Mouse (Mus musculus): ENCODE measurements around the gene Mier1.

Gene Mier1

DNA sequence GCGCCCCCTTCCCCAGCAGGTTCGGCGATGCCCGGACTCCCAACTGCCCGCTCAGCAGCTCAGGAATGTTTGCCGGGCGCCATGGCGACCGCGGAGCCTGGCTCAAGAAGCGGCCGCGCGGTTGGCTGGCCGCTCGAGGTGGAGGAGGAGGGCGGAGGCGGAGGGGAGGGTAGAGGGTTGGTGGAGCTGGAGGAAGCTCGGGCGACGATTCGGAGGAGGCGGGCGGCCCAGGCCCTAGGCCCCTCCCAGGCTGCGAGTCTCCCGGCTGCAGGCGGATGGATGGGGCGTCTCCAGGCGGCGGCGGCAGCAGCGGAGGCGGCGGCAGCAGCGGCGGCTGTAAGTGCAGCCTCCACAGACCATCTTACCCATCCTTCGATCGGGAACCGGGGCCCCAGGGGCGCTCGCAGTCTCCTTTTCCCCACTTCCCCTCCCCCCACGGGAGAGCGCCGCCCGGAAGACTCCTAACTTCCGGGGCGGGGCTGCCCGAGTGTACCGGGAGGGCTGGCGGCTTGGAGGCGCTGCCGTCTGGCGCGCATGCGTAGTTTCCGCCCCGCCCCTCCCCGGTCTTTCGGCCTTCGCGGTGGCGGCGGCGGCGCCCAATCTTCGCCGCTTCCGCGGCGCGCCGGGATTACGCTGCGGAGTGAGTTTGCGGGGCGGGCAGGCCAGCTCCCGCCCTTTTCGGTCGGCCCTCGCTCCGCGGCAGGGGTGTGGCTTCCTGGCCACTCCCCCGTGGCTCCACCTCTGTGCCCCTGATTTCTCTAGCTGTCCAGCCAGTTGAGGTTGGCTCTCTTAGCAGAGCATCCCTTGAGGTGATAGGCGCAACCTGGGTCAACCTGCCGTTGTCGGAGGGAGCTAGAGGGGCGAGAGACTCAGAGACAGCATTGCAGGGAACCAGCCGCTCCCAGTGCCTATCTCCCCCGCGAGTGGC, at the start of gene Mier1, which contains the start of gene Wdr78:
TSS of gene Mier1 (plus strand) at position 207 of the 928 bp plus-strand sequence.
TSS of gene Wdr78 (minus strand) at position 372 of the 928 bp plus-strand sequence.
- WGBS: under 1% methylated on average over 86 of the region's 90 CpGs

DNA sequence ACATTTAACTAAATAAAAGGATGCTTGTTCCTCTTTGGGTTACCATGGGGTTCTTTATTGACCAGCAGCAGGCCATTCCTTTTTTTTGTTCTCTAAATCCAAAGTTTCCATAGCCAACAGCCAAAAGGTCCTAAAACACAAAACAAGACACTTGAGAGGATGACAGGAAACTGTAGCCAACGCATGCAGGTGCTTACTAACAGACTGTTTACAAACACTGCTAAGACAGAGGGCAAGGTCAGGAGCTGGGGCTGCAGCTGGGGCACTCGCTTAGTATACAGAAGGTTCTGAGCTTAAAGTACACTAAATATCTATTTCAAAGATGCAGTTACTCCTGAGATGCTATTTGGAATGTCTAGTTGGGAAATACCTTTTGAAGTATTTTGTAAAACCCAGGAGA, 49.8 kb upstream of the Mier1 start:
- 77% methylated on average over 2 of the region's 2 CpGs for WGBS

DNA sequence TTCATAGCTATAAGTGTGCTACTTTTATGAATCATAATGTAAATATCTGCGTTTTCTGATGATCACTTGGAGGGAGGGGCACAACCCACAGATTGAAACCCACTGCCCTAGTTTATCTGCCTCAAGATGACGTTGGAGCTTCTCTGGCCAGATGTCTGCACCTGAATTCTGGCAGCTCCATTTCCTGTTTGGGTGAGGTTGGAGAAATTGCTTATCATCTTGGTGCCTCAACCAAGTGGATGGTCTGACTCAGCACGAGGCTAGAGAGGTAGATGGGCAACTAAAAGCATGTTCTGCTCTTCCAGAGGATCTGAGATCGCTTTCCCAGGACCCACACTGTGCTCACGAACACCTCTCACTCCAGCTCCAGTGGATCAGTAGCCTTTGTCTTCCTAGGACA, 49.2 kb upstream of the Mier1 start:
- WGBS: 88% methylated on average over 5 of the region's 5 CpGs

DNA sequence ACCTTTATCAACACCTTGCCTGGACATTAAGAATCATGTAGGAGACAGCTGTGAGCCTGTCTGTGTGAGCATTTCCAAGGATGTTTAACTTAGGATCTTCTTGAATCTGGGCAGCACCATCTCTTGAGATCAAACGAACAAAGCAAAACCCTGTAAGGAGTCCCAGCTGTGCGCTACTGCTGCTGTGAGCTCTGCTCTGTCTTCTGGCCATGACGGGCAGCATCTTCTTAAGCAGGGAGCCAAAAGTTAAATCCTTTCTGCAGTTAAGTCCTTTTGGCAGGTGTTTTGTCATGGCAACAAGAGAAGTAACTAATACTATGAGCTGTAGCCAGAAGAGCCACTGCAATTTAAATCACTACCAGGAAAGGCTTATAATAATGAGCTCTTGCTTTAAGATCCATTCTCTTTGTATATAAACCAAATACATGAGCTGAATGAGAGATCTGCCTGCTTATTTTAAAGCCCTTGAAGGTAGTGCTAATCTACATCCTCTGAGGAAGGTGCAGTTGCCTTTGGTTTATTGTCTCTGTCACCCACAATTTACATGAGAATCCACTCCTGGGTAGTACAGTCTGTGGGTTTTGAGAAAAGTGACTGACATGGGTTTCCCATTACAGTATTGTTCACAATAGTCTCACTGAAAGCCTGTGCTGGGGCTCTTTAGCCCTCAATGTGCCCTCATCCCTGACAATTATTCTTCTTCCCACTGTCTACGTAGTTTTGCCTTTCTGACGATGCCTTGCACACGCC, 46.1 kb upstream of the Mier1 start:
- 83% methylated on average over 6 of the region's 6 CpGs for WGBS

DNA sequence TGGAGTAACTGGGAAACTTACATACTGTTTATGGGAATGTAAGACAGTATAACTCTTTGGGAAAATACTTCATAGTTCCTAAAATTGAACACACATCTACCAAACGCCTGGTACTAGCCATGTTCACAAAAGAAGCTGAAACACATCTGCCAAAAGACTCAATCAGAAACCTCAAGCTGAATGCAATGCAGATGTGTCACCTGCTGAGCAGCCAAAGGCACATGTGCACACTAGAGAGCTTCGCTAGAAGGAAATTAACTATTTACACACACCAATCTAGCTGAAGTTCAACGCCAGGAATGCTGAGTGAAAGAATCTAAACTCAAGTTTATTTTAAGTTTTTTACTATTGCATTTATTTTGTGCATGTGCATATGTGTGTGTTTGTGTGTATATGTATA, 43.6 kb upstream of the Mier1 start:
- WGBS: 82% methylated on average over 3 of the region's 3 CpGs

DNA sequence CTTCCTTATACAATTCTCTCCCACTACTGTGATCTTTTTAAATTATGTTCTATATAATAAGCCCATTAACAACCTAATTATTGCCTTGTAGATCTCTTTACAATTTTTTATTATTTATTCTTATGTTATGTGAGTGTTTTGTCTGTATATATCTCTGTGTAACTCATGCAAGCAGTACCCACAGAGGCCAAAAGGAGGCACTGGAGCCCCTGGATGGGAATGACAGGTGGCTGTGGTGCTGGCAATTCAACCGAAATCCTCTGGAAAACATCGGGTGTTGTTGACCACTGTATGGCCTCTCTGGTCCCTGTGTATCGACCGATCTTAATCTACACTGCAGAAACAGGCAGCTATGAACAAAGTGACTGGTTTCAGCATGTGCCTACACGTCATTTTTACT, 29.0 kb upstream of the Mier1 start:
- WGBS: 94% methylated on average over 5 of the region's 5 CpGs

DNA sequence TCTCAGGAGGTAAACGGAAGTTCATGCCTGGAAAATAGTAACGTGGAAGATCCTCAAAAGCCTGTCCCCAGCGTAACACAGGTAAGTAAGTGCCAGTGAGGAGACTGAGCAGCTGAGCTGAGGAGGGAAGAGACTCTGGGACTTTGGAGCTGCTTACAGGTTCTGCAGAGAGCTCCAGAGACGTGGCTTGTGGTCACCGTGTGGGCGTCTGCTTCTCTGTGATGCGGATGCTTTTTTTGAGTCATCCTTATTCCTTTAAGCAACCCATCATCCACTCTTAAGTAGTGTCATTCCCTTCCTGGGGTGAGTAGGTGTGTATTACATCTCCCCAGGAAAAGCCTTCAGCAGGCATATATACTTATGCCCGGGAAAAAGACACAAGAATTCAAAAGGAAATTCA, 18.3 kb upstream of the Mier1 start:
- WGBS: 74% methylated on average over 8 of the region's 8 CpGs

DNA sequence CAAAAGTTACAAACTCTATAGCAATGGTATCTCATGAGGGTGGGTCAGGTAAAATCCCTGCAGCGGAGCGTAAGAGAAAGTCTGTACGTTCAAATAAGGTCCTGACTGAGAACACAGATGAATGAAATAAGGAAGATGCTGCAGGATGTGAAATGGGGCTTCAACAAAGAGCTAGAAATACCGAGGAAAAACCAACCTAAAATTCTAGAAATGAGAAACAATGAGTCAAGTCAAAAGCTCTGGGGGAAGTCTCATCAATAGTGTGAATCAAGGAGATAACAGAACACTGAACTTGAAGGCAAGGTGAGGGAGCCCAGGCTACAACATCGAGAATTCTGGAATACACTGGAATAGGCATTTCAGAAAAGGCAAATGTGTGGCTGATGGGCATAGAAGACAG, 15.7 kb upstream of the Mier1 start:
- 91% methylated on average over 5 of the region's 5 CpGs for WGBS

DNA sequence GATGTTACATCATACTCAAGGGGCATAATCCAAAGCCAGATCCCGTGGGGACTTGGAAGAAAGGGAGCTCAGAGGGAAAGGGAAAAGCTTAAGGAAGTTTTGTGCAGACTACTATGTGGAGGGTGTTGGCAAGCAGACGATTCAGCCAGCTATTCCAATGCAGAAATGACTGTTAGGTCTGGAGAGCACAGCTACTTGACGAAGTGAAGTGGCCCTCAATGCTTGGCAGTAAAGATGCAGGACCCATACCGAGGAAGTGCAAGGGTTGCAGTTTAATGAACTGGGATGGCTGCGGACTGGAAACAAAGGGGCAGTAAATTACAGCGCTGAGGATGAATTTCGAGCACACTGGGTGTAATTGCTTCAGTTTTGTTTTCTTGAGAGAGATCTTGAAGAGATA, 1.5 kb upstream of the Mier1 start:
- WGBS: 39% methylated on average over 7 of the region's 7 CpGs

DNA sequence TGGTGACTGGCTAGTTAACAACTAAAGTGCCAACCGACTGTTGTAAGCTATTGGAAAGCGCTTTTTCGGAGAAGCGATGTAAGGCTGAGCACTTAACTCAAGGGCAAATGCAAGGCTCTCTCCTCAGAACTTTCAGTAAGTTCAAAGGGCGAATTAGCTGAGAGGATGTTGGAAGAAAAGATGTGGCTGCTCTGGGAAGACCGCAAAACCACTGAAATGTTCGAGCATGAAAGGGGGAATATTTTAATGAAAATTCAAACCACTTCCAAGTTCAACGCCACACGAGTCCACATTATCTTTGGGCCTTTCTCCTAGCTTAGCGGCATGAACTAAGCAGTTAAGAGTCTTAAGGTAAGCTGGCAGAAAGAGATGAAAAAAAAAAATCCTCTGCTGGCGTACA, 788 bp upstream of the Mier1 start:
- WGBS: 8% methylated on average over 11 of the region's 11 CpGs

DNA sequence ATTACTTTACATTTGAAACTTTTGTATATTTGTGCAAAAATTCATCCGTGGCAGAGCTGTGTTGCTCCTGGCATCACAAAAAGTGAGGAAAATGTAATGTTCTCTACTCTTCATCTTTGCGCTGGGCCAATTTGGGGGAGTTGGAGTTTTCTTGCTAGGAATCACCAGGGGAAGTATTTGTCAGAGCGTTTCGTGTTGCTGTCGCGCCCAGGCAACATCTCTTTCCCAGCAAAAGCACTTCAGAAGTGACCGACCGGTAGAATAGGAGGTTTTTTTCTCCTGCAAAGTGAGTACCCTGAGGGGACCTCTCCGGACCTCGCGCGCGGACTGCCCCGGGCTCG, 4.7 kb downstream of the Mier1 start:
- under 1% methylated on average over 15 of the region's 15 CpGs for WGBS

DNA sequence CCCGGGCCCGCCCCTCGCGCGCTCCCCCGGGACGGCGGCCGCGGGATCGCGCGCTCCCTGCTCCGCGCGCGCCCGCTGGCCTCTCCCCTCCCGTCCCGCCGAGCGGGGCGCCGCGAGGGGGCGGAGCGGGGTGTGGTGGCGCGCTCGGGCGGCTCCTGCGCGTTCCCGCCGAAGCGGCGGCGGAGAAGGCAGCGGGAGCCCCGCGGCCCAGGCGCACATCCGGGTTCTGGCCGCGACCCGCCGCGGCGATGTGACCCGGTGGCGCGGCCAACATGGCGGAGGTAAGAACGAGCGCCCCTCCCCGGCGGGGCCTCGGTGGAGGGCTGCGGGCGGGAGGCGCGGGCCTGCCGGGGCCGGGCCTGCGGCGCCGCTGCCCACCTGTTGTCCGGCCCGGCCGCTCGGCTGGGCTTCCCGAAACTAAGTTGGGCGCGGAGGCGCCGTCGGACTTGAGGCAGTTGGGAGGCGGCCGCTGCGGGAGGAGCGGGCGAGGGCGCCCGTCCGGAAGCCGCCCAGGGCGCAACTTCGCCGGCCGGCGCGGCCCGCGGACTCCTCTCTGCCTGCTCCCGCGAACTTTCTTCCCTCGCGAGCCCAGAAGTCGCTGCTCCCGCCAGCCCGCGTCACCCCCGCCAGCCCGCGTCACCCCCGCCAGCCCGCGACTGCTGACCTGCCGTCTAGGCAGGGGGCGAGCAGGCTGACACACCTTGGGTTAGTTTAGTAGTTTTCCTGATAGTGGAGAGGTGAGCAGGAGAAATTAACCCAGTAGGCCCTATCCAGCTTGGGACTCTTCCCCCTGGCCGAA, 5.2 kb downstream of the Mier1 start:
- WGBS: under 1% methylated on average over 105 of the region's 111 CpGs

DNA sequence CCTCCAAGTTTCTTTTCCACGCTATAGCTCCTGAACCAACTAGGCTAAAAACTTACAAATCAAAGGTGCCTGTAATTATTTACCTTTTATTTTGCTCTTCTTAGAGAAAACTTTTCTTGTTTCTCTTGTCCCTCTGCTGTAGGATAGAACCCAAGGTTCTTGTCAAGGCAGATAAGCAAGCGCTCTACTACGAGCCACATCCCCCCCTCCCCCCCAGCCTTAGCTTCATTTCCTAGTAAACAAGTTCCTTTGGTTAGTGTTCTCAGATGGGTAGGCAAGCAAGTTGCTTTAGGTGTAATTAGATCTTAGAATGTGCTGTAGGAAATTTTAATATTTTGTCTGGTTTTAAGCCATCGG, 5.8 kb downstream of the Mier1 start:
- WGBS: 21% methylated on average over 4 of the region's 4 CpGs

DNA sequence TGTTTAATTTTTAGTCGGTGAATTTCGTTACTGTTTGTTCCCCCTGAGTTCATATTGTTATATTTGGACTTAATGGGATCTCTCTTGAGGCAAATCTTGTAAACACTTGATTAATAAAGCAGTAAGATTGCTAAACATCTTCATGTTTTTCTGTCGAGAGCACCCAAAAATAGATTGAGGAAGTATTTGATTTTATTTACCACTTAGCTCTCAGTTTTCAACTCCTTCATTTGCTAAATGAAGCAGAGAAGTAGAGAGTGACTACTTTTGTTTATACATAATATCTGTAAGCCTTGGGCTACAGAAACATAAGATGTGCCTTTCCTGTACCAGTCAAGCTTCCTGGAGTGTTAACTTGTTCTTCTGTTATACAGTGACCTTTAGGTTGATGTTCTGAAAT, 6.2 kb downstream of the Mier1 start:
- 36% methylated on average over 3 of the region's 3 CpGs for WGBS

DNA sequence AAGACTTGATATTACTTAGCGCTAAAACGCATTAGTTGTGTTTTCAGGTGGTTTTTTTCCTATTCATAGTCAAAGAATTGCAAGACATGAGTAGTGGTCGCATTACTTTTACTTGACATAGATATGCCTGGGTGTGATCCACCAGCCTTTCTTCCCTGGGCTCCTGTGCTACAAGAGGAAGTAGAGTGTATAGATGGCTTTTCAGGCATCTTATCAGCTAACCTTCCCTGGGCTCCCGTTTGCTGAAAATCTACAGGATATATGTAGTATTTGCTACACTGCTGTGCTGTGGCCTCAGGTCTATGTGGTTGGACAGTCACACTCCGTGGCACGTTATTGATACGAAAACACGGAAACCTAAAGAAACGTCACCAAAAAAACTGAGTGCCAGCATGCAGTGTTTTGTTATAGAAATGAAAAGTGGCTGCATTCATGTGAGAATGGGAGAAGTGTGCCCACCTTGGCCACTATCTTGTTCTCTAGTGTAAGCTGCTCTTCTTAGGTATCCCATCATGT, 6.7 kb downstream of the Mier1 start:
- WGBS: 79% methylated on average over 9 of the region's 9 CpGs

DNA sequence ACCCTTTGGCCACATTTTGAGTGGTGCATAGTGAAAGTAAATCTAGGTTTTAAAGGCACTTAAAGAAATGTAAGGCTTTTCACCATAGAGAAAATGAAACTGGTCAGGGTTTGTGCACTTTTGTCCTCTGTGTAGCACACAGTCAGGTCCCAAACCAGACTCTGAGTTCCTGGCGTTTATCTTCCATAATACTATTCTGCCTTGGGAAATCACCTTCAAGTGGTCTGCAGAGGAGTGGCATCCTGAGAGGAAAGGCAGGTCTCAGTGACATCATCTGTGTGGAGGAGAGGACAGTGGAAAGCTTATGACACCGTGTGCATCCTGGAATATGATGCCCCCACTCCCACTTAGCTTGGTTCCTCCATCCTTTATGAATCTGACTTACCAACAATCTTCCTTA, 8.9 kb downstream of the Mier1 start:
- WGBS: 51% methylated on average over 2 of the region's 2 CpGs

DNA sequence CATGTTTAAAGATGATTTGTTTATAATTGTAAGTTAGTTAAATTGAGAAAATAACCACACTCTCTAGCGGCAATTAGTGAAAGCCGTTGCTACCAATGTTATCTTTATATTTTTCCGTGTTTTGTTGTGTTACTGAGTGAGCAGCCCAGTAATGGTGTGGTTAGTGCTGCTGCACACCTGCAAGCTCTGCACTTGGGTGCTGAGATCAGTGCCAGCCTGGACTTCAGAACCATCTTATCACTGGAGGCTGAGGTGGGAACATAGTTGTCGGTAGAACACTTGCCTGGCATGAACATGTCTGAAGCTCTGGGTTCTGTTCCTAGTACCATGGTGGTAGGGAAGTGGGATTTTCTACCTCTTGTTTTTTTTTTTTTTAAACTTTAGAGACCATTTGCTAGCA, 12.3 kb downstream of the Mier1 start:
- WGBS: 82% methylated on average over 4 of the region's 4 CpGs

DNA sequence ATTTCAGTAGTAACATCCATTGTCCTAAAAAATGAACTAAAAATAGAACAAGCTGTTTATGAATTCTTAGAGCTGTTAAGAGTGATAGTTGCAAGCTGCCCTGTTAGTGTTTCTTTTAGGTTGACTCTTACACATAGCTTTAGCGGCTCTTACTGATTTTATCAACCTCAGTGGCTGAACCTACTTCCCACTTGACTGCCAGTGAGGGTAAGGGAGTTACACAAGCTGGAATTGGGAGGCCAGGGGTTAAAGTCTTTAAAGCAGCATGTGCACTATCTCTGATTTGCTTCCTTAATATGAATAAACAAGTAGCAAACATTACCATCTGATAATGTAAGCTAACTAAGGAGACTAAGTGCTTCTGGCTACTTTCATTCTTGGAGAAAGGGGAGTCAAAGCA, 22.8 kb downstream of the Mier1 start:
- 70% methylated on average over 1 of the region's 1 CpGs for WGBS

DNA sequence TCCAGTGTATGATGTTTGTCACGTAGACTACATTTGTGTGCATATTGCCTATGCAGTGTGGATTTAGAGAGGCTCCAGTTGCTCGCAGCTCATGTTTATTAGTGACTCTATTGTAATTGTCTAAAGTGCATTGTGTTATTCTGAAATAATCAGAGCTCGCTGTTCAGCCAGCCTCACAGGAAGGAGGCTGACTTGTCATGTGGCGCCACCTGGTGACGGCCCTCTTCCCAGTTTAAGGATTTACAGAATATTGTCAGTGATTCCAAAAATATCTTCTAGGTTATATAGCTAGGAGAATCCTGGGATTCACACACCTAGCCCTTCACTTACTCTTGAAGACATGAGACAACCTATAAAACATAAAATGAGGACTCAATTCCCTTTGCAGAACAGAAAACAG, 32.1 kb downstream of the Mier1 start:
- WGBS: 21% methylated on average over 5 of the region's 5 CpGs

DNA sequence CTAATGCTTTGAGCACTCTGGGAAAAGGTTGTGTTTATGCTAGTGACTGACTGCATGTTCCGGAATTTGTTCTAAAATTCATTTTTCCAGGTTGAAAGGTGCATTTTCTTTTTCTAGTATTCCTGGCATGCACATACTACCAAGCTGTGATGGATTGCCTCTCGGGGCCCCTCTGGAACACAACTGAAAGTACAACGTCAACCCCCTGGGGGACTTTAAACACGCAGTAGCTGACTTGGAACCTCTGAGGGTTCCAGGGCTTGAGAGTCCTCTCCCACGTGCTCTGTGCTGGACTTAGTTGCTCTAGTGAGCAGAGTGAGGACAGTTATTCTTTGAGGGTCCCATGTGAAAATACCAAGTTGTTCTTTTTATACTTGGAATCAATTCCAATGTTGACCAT, 37.8 kb downstream of the Mier1 start:
- WGBS: 89% methylated on average over 5 of the region's 5 CpGs

DNA sequence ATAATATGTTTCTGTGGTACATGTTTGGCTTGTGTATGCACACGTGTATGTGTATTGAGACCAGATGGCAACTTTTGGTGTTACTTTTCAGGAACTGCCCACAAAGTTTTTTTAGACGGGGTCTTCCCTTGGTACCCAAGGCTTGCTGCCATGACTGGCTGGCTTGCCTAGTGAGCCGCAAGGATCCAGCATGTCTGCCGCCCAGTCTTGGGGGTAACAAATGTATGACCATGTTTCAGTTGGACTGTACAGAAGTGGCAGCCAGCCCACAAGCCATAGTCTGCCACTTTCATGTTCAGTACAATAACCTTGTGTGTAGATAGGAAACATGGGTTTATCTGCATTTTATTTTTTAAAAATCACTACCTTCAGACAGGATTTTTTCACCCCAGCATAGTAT, 44.6 kb downstream of the Mier1 start:
- WGBS: 90% methylated on average over 4 of the region's 4 CpGs

DNA sequence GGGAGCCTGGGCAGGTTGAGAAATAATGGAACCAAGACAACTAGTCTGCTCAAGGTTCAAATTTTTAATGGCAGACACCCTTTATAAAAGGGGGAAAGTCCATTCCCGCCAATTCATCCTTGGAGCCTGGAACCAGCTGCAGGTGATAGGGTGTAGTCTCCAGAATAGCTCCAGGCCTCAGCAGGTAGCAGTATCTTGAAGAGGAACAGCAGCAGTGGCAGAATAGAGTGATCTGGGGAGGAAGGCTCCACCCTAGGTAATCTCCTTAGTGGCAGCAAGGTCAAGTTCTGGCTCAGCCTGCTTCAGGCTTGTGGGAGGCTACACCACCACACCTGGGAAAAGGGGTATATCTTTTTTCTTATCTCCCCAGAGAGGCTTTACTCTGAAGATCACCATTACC, 52.0 kb downstream of the Mier1 start:
- WGBS: 100% methylated on average over 1 of the region's 1 CpGs
